ENCODE assay signal across 20 mouse cellular contexts in genomic region chr5:146270593-146270992, GRCm38 (mm10). TPM values are rescaled to one million over a fixed set of nuclear protein-coding genes. Genes with fewer than 3 reads are reported as not detected.
DNase-seq lines count a peak whose midpoint lies in the region; ATAC-seq and TF ChIP-seq lines count a peak whose summit lies in the region.
"Had no signal": no experiment of that assay in that cellular context is flagged by ENCODE, and none has a peak within 500 bp of the region (broad histone marks: within the 10 kb centered on the region; RNA-seq: fewer than 3 reads in every experiment).

No protein-coding gene starts in this region.

- H3K27me3 ChIP-seq in intestine, embryonic 15.5 days (replicated peaks), result no peaks in the 10 kb centered on the region
- H3K27me3 ChIP-seq in intestine, postnatal 0 days (replicated peaks; ENCODE audit: control insufficient read depth, insufficient read depth, low read length), result no peaks in the 10 kb centered on the region
- no peaks in the 10 kb centered on the region for H3K27me3 ChIP-seq in liver, embryonic 13.5 days
- H3K27me3 ChIP-seq in liver, postnatal 0 days (ENCODE audit: insufficient read depth, low read length), result no peaks in the 10 kb centered on the region
- H3K27me3 ChIP-seq in liver, embryonic 15.5 days, result no peaks in the 10 kb centered on the region
- H3K27me3 ChIP-seq: forebrain, embryonic 12.5 days; heart, embryonic 15.5 days; midbrain, embryonic 13.5 days; neural tube, embryonic 13.5 days; Patski had no signal

- 84% methylated on average over 9 of the region's 9 CpGs for WGBS in intestine, embryonic 15.5 days
- WGBS in intestine, postnatal 0 days, result 72% methylated on average over 9 of the region's 9 CpGs
- WGBS in liver, embryonic 13.5 days (ENCODE audit: insufficient replicate concordance), result 66% methylated on average over 9 of the region's 9 CpGs
- whole genome bisulfite sequencing in liver, postnatal 0 days (ENCODE audit: insufficient replicate concordance), result 65% methylated on average over 9 of the region's 9 CpGs
- 64% methylated on average over 9 of the region's 9 CpGs for WGBS in liver, embryonic 15.5 days (ENCODE audit: insufficient replicate concordance)

- no peak overlapping the region for H3K4me2 ChIP-seq in intestine, embryonic 15.5 days (replicated peaks)
- no peak overlapping the region for H3K4me2 ChIP-seq in intestine, postnatal 0 days (replicated peaks; ENCODE audit: low read depth)
- no peak overlapping the region for H3K4me2 ChIP-seq in liver, embryonic 13.5 days
- no peak overlapping the region for H3K4me2 ChIP-seq in liver, postnatal 0 days (ENCODE audit: low read depth, low read length)
- no peak overlapping the region for H3K4me2 ChIP-seq in liver, embryonic 15.5 days
- H3K4me2 ChIP-seq: forebrain, embryonic 12.5 days; heart, embryonic 15.5 days; midbrain, embryonic 13.5 days; neural tube, embryonic 13.5 days had no signal

- 0 out of 2 replicates have a peak, but pooled peaks have one; percentile 34 for ATAC-seq in intestine, embryonic 15.5 days
- ATAC-seq in intestine, postnatal 0 days, result no peak
- ATAC-seq in liver, embryonic 13.5 days (ENCODE audit: low read depth), result no peak
- ATAC-seq in liver, postnatal 0 days, result no peak
- no peak for ATAC-seq in liver, embryonic 15.5 days (ENCODE audit: insufficient read depth)
- no peak for ATAC-seq in megakaryocyte, adult 5-6 weeks (ENCODE audit: poor library complexity, severe bottlenecking)
- ATAC-seq: hindbrain, embryonic 16.5 days; midbrain, embryonic 13.5 days; Patski had no signal

- H3K36me3 ChIP-seq in intestine, embryonic 15.5 days, result peaks cover 3% of the 10 kb centered on the region; the same call in 1 of the 2 replicates
- peaks cover 28% of the 10 kb centered on the region for H3K36me3 ChIP-seq in intestine, postnatal 0 days (ENCODE audit: control insufficient read depth, insufficient read depth)
- peaks cover 59% of the 10 kb centered on the region for H3K36me3 ChIP-seq in liver, embryonic 13.5 days
- peaks cover 23% of the 10 kb centered on the region for H3K36me3 ChIP-seq in liver, postnatal 0 days (replicated peaks; ENCODE audit: insufficient read depth, low read length)
- peaks cover 64% of the 10 kb centered on the region for H3K36me3 ChIP-seq in liver, embryonic 15.5 days (replicated peaks)

- H3K9me3 ChIP-seq in intestine, embryonic 15.5 days, result no peaks in the 10 kb centered on the region
- no peaks in the 10 kb centered on the region for H3K9me3 ChIP-seq in intestine, postnatal 0 days (ENCODE audit: control insufficient read depth)
- H3K9me3 ChIP-seq in liver, embryonic 13.5 days (replicated peaks), result no peaks in the 10 kb centered on the region
- H3K9me3 ChIP-seq in liver, postnatal 0 days (ENCODE audit: low read length), result no peaks in the 10 kb centered on the region
- no peaks in the 10 kb centered on the region for H3K9me3 ChIP-seq in liver, embryonic 15.5 days (replicated peaks)
- H3K9me3 ChIP-seq: embryonic facial prominence, embryonic 10.5 days; forebrain, embryonic 12.5 days; heart, embryonic 15.5 days; midbrain, embryonic 13.5 days; neural tube, embryonic 13.5 days had no signal

- H3K9ac ChIP-seq in intestine, embryonic 15.5 days, result no peak overlapping the region
- H3K9ac ChIP-seq in intestine, postnatal 0 days (ENCODE audit: low read depth, low read length), result no peak overlapping the region
- no peak overlapping the region for H3K9ac ChIP-seq in liver, embryonic 13.5 days
- no peak overlapping the region for H3K9ac ChIP-seq in liver, postnatal 0 days (replicated peaks)
- H3K9ac ChIP-seq in liver, embryonic 15.5 days, result no peak overlapping the region
- H3K9ac ChIP-seq: forebrain, embryonic 12.5 days; heart, embryonic 15.5 days; midbrain, embryonic 13.5 days; neural tube, embryonic 13.5 days had no signal

- TF ChIP-seq CTCF in intestine, postnatal 0 days (IDR thresholded peaks at IDR 0.05; ENCODE audit: low read depth), result no peak
- no peak for TF ChIP-seq CTCF in liver, postnatal 0 days (IDR thresholded peaks at IDR 0.05; ENCODE audit: low read depth)

- no peaks in the 10 kb centered on the region for H3K4me1 ChIP-seq in intestine, embryonic 15.5 days (replicated peaks)
- no peaks in the 10 kb centered on the region for H3K4me1 ChIP-seq in intestine, postnatal 0 days (replicated peaks; ENCODE audit: control insufficient read depth, insufficient read depth, low read length)
- peaks cover 28% of the 10 kb centered on the region for H3K4me1 ChIP-seq in liver, embryonic 13.5 days (replicated peaks)
- peaks cover 9% of the 10 kb centered on the region; the same call in 1 of the 2 replicates for H3K4me1 ChIP-seq in liver, postnatal 0 days (ENCODE audit: insufficient read depth)
- peaks cover 25% of the 10 kb centered on the region for H3K4me1 ChIP-seq in liver, embryonic 15.5 days (replicated peaks)
- H3K4me1 ChIP-seq: embryonic facial prominence, embryonic 10.5 days; forebrain, embryonic 12.5 days; heart, embryonic 15.5 days; midbrain, embryonic 13.5 days; neural tube, embryonic 13.5 days had no signal

- DNase-seq in liver, embryonic 13.5 days, result no peak
- no peak for DNase-seq in liver, postnatal 0 days
- no peak for DNase-seq in adrenal gland, adult 8-10 months
- DNase-seq in cerebellum, adult 9-11 months, result no peak
- DNase-seq: adrenal gland, postnatal 36 days; cerebellum, adult 11-12 months; gastrocnemius, postnatal 10 days; lung, postnatal 10 days; thymus, postnatal 25 days had no signal

- TF ChIP-seq EP300 in liver, postnatal 0 days (IDR thresholded peaks at IDR 0.05; ENCODE audit: low read depth), result no peak

- no peak overlapping the region for H3K27ac ChIP-seq in intestine, embryonic 15.5 days
- no peak overlapping the region for H3K27ac ChIP-seq in intestine, postnatal 0 days (ENCODE audit: low read depth, low read length)
- peak overlapping the region; percentile 72 for H3K27ac ChIP-seq in liver, embryonic 13.5 days
- no peak overlapping the region for H3K27ac ChIP-seq in liver, postnatal 0 days (ENCODE audit: low read depth)
- peak overlapping the region; percentile 65 for H3K27ac ChIP-seq in liver, embryonic 15.5 days (replicated peaks)
- H3K27ac ChIP-seq: embryonic facial prominence, embryonic 10.5 days; forebrain, embryonic 12.5 days; heart, embryonic 15.5 days; midbrain, embryonic 13.5 days; neural tube, embryonic 13.5 days had no signal

- H3K4me3 ChIP-seq in intestine, embryonic 15.5 days (replicated peaks), result no peak overlapping the region
- no peak overlapping the region for H3K4me3 ChIP-seq in intestine, postnatal 0 days (ENCODE audit: low read depth, low read length)
- H3K4me3 ChIP-seq in liver, embryonic 13.5 days (replicated peaks), result no peak overlapping the region
- H3K4me3 ChIP-seq in liver, postnatal 0 days (ENCODE audit: low read depth, low read length), result no peak overlapping the region
- no peak overlapping the region for H3K4me3 ChIP-seq in liver, embryonic 15.5 days (replicated peaks)
- H3K4me3 ChIP-seq: embryonic facial prominence, embryonic 10.5 days; forebrain, embryonic 12.5 days; heart, embryonic 15.5 days; midbrain, embryonic 13.5 days; neural tube, embryonic 13.5 days had no signal

RNA-seq across cellular contexts. Expression of gene Cdk8, which starts 39.6 kb away (rescaled TPM):
- 19.6 and 20.3 TPM in 2 replicates for polyA plus RNA-seq in intestine, embryonic 15.5 days (2015; fragmentation: Nextera tagmentation; extraction: Ambion mirVana)
- 24.6 and 27.3 TPM in 2 replicates for polyA plus RNA-seq in intestine, postnatal 0 days (2015; fragmentation: Nextera tagmentation; extraction: Ambion mirVana)
- polyA plus RNA-seq in liver, embryonic 13.5 days (2015; fragmentation: Nextera tagmentation; extraction: Ambion mirVana), result 19.9 and 20.4 TPM in 2 replicates
- 11.4 and 12.0 TPM in 2 replicates for polyA plus RNA-seq in liver, postnatal 0 days (2015; fragmentation: Nextera tagmentation; extraction: Ambion mirVana)
- 19.0 and 21.9 TPM in 2 replicates for polyA plus RNA-seq in liver, embryonic 15.5 days (2015; fragmentation: Nextera tagmentation; extraction: Ambion mirVana)
- total RNA-seq in megakaryocyte, adult 5-6 weeks (2015), result 25.3 and 31.1 TPM in 2 replicates
- 23.3 and 24.0 TPM in 2 replicates for total RNA-seq in megakaryocyte, adult 5-6 weeks (2017)
- total RNA-seq in adrenal gland, adult 8-10 months (2022), result 10 to 100 TPM; 49.4 to 93.5 (median 75.7) TPM

RNA-seq across cellular contexts. Expression of gene Rnf6, which starts 49.2 kb away (rescaled TPM):
- polyA plus RNA-seq in intestine, embryonic 15.5 days (2015; fragmentation: Nextera tagmentation; extraction: Ambion mirVana), result 47.2 and 48.3 TPM in 2 replicates
- polyA plus RNA-seq in intestine, postnatal 0 days (2015; fragmentation: Nextera tagmentation; extraction: Ambion mirVana), result 34.6 and 38.6 TPM in 2 replicates
- 21.3 and 28.2 TPM in 2 replicates for polyA plus RNA-seq in liver, embryonic 13.5 days (2015; fragmentation: Nextera tagmentation; extraction: Ambion mirVana)
- polyA plus RNA-seq in liver, postnatal 0 days (2015; fragmentation: Nextera tagmentation; extraction: Ambion mirVana), result 21.4 and 21.9 TPM in 2 replicates
- polyA plus RNA-seq in liver, embryonic 15.5 days (2015; fragmentation: Nextera tagmentation; extraction: Ambion mirVana), result 25.2 and 26.2 TPM in 2 replicates
- 23.3 and 24.6 TPM in 2 replicates for total RNA-seq in megakaryocyte, adult 5-6 weeks (2015)
- total RNA-seq in megakaryocyte, adult 5-6 weeks (2017), result 43.2 and 46.4 TPM in 2 replicates
- 10 to 100 TPM; 48.8 to 67.7 (median 62.8) TPM for total RNA-seq in adrenal gland, adult 8-10 months (2022)

Comparison
In these comparisons a context has a peak if more than half of its experiments do, and no peak if none do; other contexts are left out.
1. H3K27ac ChIP-seq: peak in liver, embryonic 13.5 days (single experiment) and liver, embryonic 15.5 days (single experiment); none in intestine, embryonic 15.5 days (single experiment), intestine, postnatal 0 days (single experiment) and liver, postnatal 0 days (single experiment).